Mouse (Mus musculus) right cerebral cortex, postnatal 14 days (tissue): ENCODE measurements at regions not wholly inside any gene's neighbourhood (a gene's known extent, or its start where the extent isn't known, plus 50 kb on each side); places are given as distances from the start of the nearest gene placed in this dataset.

Experiments
- DNase-seq: peaks from one replicate; pipeline ENCODE4 v3.0.0; 2022

GRCm38 (mm10) chr7:119089931-119090330, 94.5 kb downstream of the Gpr139 start:
- no peak for DNase-seq

- DNase-seq: no peak
Measured at GRCm38 (mm10) chr7:119088537-119088936, 93.5 kb upstream of the Gprc5b start.

- no peak for DNase-seq
Measured at GRCm38 (mm10) chr7:119087723-119088419, 92.9 kb upstream of the Gprc5b start.

GRCm38 (mm10) chr7:119085696-119086451, 90.9 kb upstream of the Gprc5b start:
- no peak for DNase-seq

- peak; percentile 7 for DNase-seq
Measured at GRCm38 (mm10) chr7:119076712-119077619, 82.0 kb upstream of the Gprc5b start.

- DNase-seq: no peak
Measured at GRCm38 (mm10) chr7:119066026-119066425, 71.0 kb upstream of the Gprc5b start.
